Mouse (Mus musculus) left cerebral cortex, adult 9 months (tissue): ENCODE measurements around the gene Radil.

Source experiments
- DNase-seq, 2 experiments: peaks; one replicate each; pipeline ENCODE4 v3.0.0; 2022; ENCODE audit warnings: low spot score in 2 of 2

Radil gene

GRCm38 (mm10) chr5:142550706-142551652, at the start of gene Radil:
Gene Radil, minus strand, starts transcription at chr5:142551098.
- peak; percentile 96 to 99 for DNase-seq

DNA sequence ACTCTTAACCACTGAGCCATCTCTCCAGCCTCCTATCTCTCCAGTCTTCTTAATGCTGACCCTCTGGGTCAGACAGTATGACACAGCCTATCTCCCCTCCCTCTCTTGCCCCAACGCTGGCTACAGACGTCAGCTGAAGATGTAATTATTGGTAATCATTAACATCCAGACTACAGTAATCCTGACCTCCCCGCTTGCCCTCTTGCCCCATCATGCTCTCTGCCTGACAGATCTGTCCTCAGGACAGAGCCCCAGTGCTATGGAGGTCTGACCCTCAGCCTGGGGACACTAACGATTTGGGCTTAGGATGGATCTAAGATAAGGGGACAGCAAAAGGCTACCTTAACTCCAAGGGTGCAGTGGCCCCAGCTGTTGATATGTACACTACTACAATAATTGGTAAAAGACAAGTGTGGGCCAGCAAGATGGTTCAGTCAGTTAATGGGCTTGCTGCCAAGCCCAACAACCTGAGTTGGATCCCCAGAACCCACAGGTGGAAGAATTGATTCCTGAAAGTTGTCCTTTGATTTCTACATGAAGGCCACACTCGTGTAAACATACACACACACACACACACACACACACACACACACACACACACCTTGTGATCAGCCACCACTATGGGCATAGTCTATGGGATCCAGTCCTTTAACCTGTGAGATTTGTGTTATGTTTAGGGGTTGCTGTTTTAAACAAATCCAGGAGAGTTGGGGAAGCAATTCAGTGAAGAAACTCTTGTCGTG, 46.9 kb upstream of the Radil start:
- no peak for DNase-seq

DNA sequence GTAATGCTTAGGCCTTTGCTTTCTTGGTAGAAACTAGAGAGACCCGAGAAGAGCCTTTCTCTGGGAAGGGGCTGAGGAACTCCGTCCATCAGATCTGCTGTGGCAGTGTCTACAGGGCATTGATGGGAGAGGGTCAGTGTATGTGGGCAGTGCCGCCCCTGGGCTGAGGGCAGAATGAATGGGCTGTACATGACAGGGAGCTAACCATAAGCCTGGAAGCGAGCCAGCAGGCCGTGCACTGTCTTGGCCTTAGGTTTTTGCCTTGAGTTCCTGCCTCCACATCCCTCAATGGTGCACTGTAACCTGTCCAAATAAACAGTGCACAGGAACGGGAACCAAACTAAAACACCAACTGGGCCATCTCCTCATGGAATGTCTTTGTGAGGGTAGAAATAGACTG, 45.8 kb upstream of the Radil start:
- DNase-seq: no peak

DNA sequence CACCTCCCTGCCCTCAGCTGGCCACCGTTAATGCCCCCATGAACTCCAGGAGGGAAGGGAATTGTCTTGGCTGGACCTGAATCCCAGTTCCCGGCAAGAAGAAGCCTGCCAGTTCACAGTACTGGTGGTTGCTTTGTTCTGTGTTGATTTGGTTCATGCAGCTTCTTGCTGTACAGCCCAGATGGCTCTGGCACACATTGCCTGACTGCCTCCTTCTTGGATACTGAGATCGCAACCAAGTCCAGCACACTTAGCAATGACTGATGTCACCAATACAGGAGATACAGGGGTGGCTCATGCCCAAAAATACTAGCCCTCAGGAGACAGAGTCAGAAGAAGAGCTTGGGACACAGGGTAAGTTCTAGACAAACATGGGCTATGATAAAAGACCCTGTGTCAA, 44.8 kb upstream of the Radil start:
- peak in 1 of 2 experiments; percentile 34 for DNase-seq

DNA sequence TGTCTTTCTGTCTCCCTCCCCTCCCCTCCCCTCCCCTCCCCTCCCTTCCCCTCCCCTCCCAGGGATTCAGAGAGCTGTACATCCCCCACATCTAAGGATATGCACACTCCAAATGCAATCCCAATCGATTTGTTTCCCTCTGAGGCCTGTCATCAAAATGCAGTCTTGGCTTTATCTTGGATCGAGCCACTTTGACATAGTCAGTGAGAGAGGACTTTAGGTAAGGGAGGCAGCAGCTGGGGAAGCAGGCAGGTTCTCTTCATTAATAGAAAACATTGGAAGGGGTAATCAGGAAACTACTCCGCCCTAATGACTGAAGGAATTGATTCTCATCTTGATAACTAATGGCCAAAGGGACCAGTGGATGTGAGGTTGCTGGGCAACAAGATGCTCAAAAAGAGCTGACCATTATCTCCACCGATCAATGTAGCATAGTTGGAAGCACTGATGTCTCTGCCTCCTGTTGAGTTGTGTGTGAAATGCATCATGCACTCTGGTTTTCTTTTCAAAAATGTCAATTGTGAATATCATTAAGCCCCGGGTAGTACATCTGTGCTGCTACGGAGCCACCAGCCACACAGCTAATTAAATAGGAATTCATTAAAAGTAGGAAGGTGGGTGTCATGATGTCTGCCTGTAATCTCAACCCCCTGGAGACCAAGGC, 40.2 kb upstream of the Radil start:
- no peak for DNase-seq

- peak in 1 of 2 experiments; percentile 70 for DNase-seq
Measured at GRCm38 (mm10) chr5:142583616-142584126, 32.8 kb upstream of the Radil start.

DNA sequence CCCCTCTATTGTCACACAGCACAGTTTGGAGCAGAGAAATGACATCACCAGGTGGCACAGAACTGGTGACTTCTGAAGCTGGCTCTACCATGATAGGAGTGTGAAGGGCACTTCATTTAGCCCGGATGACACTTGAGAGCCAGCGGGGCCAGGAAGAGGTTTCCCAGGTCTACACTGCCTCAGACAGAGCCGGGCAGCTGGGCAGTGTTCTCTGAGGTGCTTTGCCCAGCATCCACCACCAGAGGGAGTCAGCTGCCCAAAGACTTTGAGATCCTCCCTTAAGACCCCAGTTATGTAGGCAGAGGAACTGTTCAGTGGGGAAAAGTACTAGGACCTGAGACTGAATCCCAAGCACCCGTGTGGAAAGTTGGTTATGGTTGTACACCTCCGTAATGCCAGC, 30.6 kb upstream of the Radil start:
- peak in 1 of 2 experiments; percentile 80 for DNase-seq

- no peak for DNase-seq
Measured at GRCm38 (mm10) chr5:142578192-142578591, 27.3 kb upstream of the Radil start.

- DNase-seq: no peak
Measured at GRCm38 (mm10) chr5:142576832-142577231, 25.9 kb upstream of the Radil start.

GRCm38 (mm10) chr5:142574323-142575057, 23.6 kb upstream of the Radil start:
- no peak for DNase-seq

- DNase-seq: no peak
Measured at GRCm38 (mm10) chr5:142564606-142565005, 13.7 kb upstream of the Radil start.

DNA sequence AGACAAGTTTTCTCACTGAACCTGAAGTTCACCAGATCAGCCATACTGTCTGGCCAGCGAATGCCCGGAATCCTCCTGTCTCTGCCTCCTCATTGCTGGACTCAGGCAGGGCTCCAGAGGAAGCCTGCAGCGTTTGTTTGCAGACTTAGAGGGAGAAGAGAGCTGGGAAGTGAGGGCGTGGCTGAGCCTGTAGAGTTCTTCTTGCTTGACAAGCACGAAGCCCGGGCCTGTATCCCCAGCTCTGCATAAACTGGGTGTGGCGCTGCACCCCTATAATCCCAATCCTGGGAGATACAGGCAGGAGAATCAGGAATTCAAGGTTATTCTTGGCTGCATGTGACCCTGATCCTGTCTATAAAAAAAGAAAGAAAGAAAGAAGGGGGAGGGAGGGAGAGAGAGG, 9.4 kb upstream of the Radil start:
- DNase-seq: no peak

- peak; percentile 69 to 86 for DNase-seq
Measured at GRCm38 (mm10) chr5:142557397-142558067, 6.6 kb upstream of the Radil start.

DNA sequence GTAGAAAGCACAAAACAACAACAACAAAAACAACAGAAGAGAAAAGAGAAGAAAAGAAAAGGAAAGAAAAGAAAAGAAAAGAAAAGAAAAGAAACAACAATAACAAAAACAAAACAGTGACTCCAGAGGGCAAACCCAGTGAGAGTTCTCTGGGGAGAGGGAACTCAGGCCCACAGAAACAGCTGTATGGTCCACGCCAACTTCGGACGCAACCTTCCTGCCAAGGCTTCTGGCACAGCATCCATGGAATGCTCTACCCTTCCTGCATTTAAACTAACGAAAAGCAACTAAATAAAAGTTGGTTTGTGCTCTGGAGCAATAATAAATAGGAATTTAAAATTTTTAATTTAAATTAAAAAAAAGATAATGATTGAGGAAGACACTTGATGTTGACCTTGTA, 5.8 kb upstream of the Radil start:
- no peak for DNase-seq

GRCm38 (mm10) chr5:142555866-142556265, 5.0 kb upstream of the Radil start:
- DNase-seq: no peak

- DNase-seq: peak; percentile 39 to 46
Measured at GRCm38 (mm10) chr5:142549961-142550705, 765 bp downstream of the Radil start.

DNA sequence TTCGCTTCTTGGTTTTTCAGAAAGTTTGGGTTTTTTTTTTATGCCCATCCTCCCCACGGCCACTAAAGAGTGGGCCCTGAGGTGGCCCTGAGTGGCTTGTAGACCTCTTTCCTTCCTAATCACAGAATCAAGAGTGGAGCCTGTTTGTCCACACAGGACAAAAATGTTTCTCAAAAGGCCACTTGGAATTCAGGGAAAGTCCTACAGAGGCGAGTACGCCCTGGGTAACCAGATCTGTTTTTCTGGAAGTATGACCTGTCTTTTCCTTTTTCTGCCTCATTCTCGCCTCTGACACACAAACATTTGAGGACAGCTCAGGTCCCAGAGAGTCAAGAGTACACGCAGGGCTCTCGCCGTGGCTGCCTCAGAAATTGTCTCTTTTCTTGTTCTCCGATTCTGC, 1.5 kb downstream of the Radil start:
- no peak for DNase-seq

DNA sequence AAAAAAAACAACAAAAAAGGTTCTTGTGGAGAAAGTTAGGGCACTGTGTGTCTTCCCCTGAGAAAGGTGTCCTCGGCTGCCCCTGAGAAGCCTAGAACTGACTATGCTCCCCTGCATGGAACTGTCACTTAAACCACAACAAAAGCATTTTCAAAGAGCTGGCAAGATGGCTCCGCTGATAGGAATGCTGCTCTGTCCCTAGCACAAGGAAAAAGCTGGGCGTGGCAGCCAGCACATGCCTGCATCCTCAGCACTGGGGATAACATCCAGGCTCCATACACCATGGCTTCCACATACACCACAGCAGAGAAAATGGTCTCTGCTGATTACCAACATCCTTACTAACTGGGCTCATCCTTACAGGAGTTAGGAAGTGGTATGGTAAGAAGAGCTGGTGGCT, 3.8 kb downstream of the Radil start:
- DNase-seq: no peak

DNA sequence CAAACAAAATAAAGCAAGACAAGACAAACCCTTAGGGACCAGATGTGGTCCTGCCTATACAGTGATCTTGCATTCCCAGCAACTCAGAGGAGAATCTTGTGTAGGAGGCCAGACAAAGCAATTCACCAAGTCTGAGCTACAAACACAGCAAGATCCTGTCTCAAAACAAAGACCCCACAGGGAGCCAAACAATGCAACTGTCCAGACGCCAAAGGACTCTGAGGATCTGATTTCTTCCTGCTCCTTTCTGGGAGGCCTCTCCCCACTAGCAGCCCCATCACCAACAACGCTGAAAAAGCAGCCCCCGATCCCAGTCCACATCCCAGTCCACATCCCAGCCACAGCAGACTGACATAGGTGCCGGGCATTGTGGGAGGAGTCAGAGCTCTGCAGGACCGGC, 4.6 kb downstream of the Radil start:
- DNase-seq: no peak
